Mouse (Mus musculus) adrenal gland, postnatal 10 days (tissue): Measurements from ENCODE around the gene Olfr193. TPM values are rescaled to one million over a fixed set of nuclear protein-coding genes. Genes with fewer than 3 reads are reported as not detected.
"Not testable (repeated sequence)": the region's sequence is repeated elsewhere in the genome, so short reads cannot be mapped to it uniquely, and the experiment has no call there.

Experiments used
- DNase-seq: peaks from one replicate; pipeline ENCODE4 v3.0.0; 2021; ENCODE audit warnings: mixed read lengths
- long read RNA-seq, 2 experiments: library from polyadenylated mRNA; stranded (forward); transcript quantifications; one replicate each; pipeline ENCODE4 v2.0.0; 2021
- total RNA-seq, 2 experiments: library from RNA; stranded (reverse); gene quantifications; 2 replicates each; pipeline ENCODE4 v1.2.3; 2021

The Olfr193 gene
- total RNA-seq: not detected
- long read RNA-seq, experiment 1: 0 reads
- long read RNA-seq, experiment 2: 0 reads

DNA sequence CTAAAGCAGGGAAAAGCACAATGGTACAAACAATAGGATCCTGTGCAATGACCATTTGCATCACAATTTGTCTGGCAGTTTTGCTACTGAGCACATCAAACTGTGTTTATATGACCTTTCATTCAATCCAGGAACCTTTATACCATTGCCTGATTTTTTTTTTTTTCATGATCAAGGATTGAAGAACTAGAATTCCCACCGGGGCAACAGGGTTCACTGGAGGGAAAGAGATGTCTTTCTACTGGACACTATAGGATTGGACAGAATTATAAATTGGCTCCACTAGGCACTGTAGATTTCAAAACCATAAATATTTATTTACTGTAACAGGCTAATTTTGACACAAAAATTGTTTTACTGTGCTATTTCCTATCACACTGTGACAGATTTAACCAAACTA, at the start of gene Olfr193:
Gene Olfr193, minus strand, starts transcription at position 101 of the 400 bp plus-strand sequence.
- no peak for DNase-seq

DNA sequence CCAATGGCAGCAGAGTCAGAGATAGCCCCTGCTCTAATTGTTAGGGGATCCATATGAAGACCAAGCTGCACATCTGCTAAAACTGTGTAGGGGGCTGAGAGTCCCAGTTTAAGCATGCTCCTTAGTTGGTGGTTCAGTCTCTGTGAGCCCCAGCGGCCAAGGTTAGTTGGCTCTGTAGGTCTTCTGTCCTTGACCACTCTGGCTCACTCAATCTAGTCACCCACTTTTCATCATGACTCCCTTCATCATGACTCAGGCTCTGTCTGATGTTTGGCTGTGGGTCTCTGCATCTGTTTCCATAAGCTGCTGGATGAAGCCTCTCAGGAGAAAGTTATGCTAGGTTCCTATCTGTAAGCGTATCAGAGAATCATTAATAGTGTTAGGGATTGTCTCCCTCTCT, 40.3 kb upstream of the Olfr193 start:
- DNase-seq: no peak

DNA sequence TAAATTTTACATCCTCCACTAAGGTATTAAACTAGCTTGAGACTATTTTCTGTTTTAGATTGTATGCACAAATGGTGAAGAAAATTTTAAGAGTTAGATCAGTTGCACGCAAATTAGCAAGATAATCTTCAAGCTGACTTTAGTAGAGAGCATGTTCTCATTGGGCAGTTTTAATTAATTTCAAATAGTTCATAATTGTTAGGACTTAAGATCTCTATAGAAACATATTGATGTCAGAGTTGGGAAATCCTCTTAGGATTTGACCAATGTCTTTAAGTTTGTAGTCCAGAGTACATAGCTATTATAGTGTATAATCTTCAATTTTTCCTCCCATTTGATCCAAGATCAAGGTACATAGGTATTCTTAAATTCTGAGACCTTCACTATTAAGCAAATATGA, 35.1 kb upstream of the Olfr193 start, which contains the start of gene Olfr195:
Gene Olfr195, plus strand, starts transcription at position 301 of the 400 bp plus-strand sequence.
- DNase-seq: no peak

DNA sequence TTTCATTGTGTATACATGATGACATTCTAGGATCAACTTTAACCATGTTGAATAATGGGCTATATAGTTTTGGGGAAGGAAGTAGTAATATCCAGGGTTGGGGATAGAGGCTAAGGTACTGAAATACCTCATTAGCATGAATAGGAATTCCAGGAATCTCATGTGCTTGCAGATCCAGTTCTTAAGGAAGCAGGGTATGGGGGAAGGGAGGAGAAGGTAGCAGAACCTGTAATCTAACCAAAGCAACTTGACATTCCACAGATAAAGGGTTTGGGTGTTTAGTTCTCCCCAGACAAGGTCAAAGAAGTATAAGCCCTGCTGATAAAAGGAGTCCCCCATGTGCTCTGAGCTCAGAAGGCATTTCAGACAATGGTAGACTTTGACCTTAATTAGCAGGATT, 29.4 kb upstream of the Olfr193 start:
- no peak for DNase-seq

DNA sequence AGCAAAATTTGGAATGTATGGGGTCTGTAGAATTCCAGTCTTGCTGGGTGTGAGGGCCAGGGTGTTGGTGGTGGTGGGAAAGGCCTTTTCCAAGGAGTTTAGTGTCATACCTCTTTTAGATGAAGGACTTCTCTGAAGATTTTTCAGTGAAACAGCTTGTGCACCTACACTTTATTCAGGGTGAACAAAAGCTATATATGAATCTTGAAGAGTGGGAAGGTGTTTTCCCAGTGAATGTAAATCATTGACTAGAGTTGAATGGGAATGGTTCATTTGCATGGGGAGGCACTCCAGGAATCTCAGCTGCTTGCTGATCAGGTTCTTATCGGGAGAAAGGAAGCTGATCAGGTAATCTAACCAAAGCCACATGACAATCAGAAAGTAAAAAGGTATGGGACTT, 19.1 kb upstream of the Olfr193 start:
- no peak for DNase-seq

GRCm38 (mm10) chr16:59120969-59121368, 9.3 kb upstream of the Olfr193 start, which contains the start of gene Olfr194:
TSS of gene Olfr194 (minus strand) at chr16:59121069.
- no peak for DNase-seq

GRCm38 (mm10) chr16:59108522-59108921, 3.2 kb downstream of the Olfr193 start:
- DNase-seq: peak; percentile 12

DNA sequence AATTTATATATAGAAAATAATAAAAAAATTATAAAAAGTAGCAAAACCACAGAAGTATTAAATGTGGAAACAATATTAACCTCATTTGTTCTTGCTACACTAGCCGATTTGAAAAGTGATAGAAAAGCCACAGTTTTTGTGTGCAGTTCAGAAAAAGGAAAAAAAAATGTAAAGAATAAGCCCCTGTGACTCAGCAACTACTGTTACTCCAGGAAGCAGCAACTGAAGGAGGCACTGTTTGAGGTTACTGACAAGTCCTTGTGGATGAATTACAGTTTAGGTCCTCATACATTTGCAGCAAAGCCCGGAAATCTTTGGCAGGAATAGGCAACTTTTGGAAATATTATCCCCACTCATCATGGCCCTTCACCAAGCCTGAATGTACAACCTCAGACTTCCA, 6.4 kb downstream of the Olfr193 start:
- no peak for DNase-seq

- not testable (repeated sequence) for DNase-seq
These were observed 22.0 kb downstream of the Olfr193 start, which contains the start of gene Olfr191 for GRCm38 (mm10) chr16:59089722-59090121. TSS of gene Olfr191 (minus strand) at chr16:59089822.

- not testable (repeated sequence) for DNase-seq
These were observed 30.6 kb downstream of the Olfr193 start for GRCm38 (mm10) chr16:59081113-59081512.

DNA sequence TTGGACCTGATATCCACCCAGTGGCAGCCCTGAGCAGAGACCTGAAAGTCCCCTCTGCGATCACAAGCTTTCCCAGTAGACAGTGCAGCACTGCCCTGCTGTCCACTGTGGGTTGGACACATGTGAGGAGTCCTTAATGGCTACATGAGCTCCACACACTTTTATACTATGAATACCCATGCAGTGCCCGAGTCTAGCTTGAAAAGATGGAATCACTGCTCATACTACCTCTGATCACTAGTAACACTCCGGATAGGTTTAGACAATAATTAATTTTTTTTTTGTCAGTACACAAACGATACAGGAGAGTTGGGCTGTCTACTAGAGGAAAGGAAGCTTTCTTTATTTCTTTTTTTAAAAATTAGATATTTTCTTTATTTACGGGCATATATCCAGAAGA, 33.8 kb downstream of the Olfr193 start, which contains the start of gene Olfr190:
Gene Olfr190, minus strand, starts transcription at position 101 of the 400 bp plus-strand sequence.
- DNase-seq: no peak

GRCm38 (mm10) chr16:59073520-59073919, 38.2 kb downstream of the Olfr193 start:
- DNase-seq: no peak

GRCm38 (mm10) chr16:59071755-59072154, 39.9 kb downstream of the Olfr193 start:
- no peak for DNase-seq

- DNase-seq: not testable (repeated sequence)
These were observed 49.3 kb downstream of the Olfr193 start for GRCm38 (mm10) chr16:59062411-59062810.

Other genes with a start within 250 kb of the Olfr193 start
- not detected for gene Olfr177, start 237.1 kb downstream of the Olfr193 start, total RNA-seq
- gene Olfr178, start 219.8 kb downstream of the Olfr193 start, total RNA-seq: not detected
- gene Olfr181, start 183.1 kb downstream of the Olfr193 start, total RNA-seq: not detected
- gene Olfr180, start 182.5 kb downstream of the Olfr193 start, total RNA-seq: not detected
- not detected for gene Olfr183, start 116.5 kb downstream of the Olfr193 start, total RNA-seq
- gene Olfr186, start 81.6 kb downstream of the Olfr193 start, total RNA-seq: not detected
- not detected for gene Olfr187, start 72.1 kb downstream of the Olfr193 start, total RNA-seq
- not detected for gene Olfr190, start 33.9 kb downstream of the Olfr193 start, total RNA-seq
- not detected for gene Olfr191, start 22.1 kb downstream of the Olfr193 start, total RNA-seq
- not detected for gene Olfr194, start 9.2 kb upstream of the Olfr193 start, total RNA-seq
- gene Olfr195, start 35.2 kb upstream of the Olfr193 start, total RNA-seq: not detected
- not detected for gene Olfr196, start 58.6 kb upstream of the Olfr193 start, total RNA-seq
- gene Olfr198, start 91.7 kb upstream of the Olfr193 start, total RNA-seq: not detected
- not detected for gene Olfr199, start 107.9 kb upstream of the Olfr193 start, total RNA-seq
- gene Olfr201, start 160.8 kb upstream of the Olfr193 start, total RNA-seq: not detected
- not detected for gene Olfr202, start 174.9 kb upstream of the Olfr193 start, total RNA-seq
- not detected for gene Olfr203, start 187.0 kb upstream of the Olfr193 start, total RNA-seq
- not detected for gene Olfr204, start 206.4 kb upstream of the Olfr193 start, total RNA-seq
- gene Olfr205, start 219.3 kb upstream of the Olfr193 start, total RNA-seq: not detected
- gene Olfr206, start 237.4 kb upstream of the Olfr193 start, total RNA-seq: not detected